Mouse (Mus musculus): ENCODE results near the gene Nox3.

Gene Nox3

GRCm38 (mm10) chr17:3696161-3696560 lies at the start of gene Nox3:
TSS of gene Nox3 (minus strand) at chr17:3696261.
- no peak for DNase-seq (ENCODE audit: low spot score)

- no peak for DNase-seq (ENCODE audit: low spot score)
Observed at GRCm38 (mm10) chr17:3744402-3744801, 48.3 kb upstream of the Nox3 start.

- no peak for DNase-seq (ENCODE audit: low spot score)
Observed at GRCm38 (mm10) chr17:3736936-3737335, 40.9 kb upstream of the Nox3 start.

- DNase-seq (ENCODE audit: low spot score), result no peak
Observed at GRCm38 (mm10) chr17:3734286-3734685, 38.2 kb upstream of the Nox3 start.

GRCm38 (mm10) chr17:3705350-3705930 lies 9.4 kb upstream of the Nox3 start:
- no peak for DNase-seq (ENCODE audit: low spot score)

GRCm38 (mm10) chr17:3702320-3702719 lies 6.3 kb upstream of the Nox3 start:
- no peak for DNase-seq (ENCODE audit: low spot score)

- no peak for DNase-seq (ENCODE audit: low spot score)
Observed at GRCm38 (mm10) chr17:3692817-3693216, 3.2 kb downstream of the Nox3 start.

- DNase-seq (ENCODE audit: low spot score), result no peak
Observed at GRCm38 (mm10) chr17:3690499-3691258, 5.4 kb downstream of the Nox3 start.

- no peak for DNase-seq (ENCODE audit: low spot score)
Observed at GRCm38 (mm10) chr17:3683662-3684061, 12.4 kb downstream of the Nox3 start.

GRCm38 (mm10) chr17:3669226-3669625 lies 26.8 kb downstream of the Nox3 start:
- DNase-seq (ENCODE audit: low spot score), result no peak

GRCm38 (mm10) chr17:3667287-3667686 lies 28.8 kb downstream of the Nox3 start:
- DNase-seq (ENCODE audit: low spot score), result no peak

GRCm38 (mm10) chr17:3665321-3665720 lies 30.7 kb downstream of the Nox3 start:
- no peak for DNase-seq (ENCODE audit: low spot score)

GRCm38 (mm10) chr17:3659497-3659896 lies 36.6 kb downstream of the Nox3 start:
- DNase-seq (ENCODE audit: low spot score), result no peak

GRCm38 (mm10) chr17:3650377-3650776 lies 45.7 kb downstream of the Nox3 start:
- no peak for DNase-seq (ENCODE audit: low spot score)

GRCm38 (mm10) chr17:3643582-3643981 lies 52.5 kb downstream of the Nox3 start:
- no peak for DNase-seq (ENCODE audit: low spot score)

- no peak for DNase-seq (ENCODE audit: low spot score)
Observed at GRCm38 (mm10) chr17:3641456-3641855, 54.6 kb downstream of the Nox3 start.

- DNase-seq (ENCODE audit: low spot score), result no peak
Observed at GRCm38 (mm10) chr17:3638757-3639156, 57.3 kb downstream of the Nox3 start.

GRCm38 (mm10) chr17:3632501-3632900 lies 63.6 kb downstream of the Nox3 start:
- no peak for DNase-seq (ENCODE audit: low spot score)

GRCm38 (mm10) chr17:3616329-3617216 lies 79.5 kb downstream of the Nox3 start:
- no peak for DNase-seq (ENCODE audit: low spot score)

- no peak for DNase-seq (ENCODE audit: low spot score)
Observed at GRCm38 (mm10) chr17:3615553-3615952, 80.5 kb downstream of the Nox3 start.

- DNase-seq (ENCODE audit: low spot score), result no peak
Observed at GRCm38 (mm10) chr17:3611781-3612075, 84.3 kb downstream of the Nox3 start.

- DNase-seq (ENCODE audit: low spot score), result no peak
Observed at GRCm38 (mm10) chr17:3610928-3611780, 84.9 kb downstream of the Nox3 start.
